Mouse (Mus musculus) myocyte (in vitro differentiated cells): Measurements from ENCODE around the gene Zfp574.
"Not testable (repeated sequence)": the region's sequence is repeated elsewhere in the genome, so short reads cannot be mapped to it uniquely, and the experiment has no call there.

Experiments used
- CEBPB ChIP-seq: IDR thresholded peaks from 2 replicates; pipeline ENCODE4 v1.6.1; 2011; ENCODE audit warnings: mild to moderate bottlenecking, moderate library complexity; ENCODE audit not compliant: poor library complexity, insufficient read depth, severe bottlenecking
- MAX ChIP-seq: IDR thresholded peaks from one replicate; pipeline ENCODE4 v1.6.1; 2011; ENCODE audit warnings: low read depth, mild to moderate bottlenecking, control low read depth
- MYOG ChIP-seq, 3 experiments: IDR thresholded peaks; one replicate each; pipeline ENCODE4 v1.6.1; 2011; ENCODE audit warnings: control low read depth in 2 of 3, low read depth in 2 of 3, mild to moderate bottlenecking in 2 of 3; ENCODE audit not compliant: insufficient read length in 2 of 3, control insufficient read depth in 1 of 3, insufficient read depth in 1 of 3
- POLR2A ChIP-seq: IDR thresholded peaks from one replicate; pipeline ENCODE4 v1.6.1; 2011; ENCODE audit warnings: low read depth, mild to moderate bottlenecking, control low read depth, moderate library complexity; ENCODE audit not compliant: insufficient read length
- POLR2AphosphoS2 ChIP-seq: IDR thresholded peaks from one replicate; pipeline ENCODE4 v1.6.1; 2011; ENCODE audit warnings: low read depth, control low read depth; ENCODE audit not compliant: insufficient read length
- TCF12 ChIP-seq: IDR thresholded peaks from one replicate; pipeline ENCODE4 v1.6.1; 2011; ENCODE audit warnings: mild to moderate bottlenecking, control low read depth; ENCODE audit not compliant: poor library complexity, insufficient read depth, severe bottlenecking
- TCF3 ChIP-seq: IDR thresholded peaks from one replicate; pipeline ENCODE4 v1.6.1; 2011; ENCODE audit warnings: low read depth, control low read depth; ENCODE audit not compliant: insufficient read length
- USF1 ChIP-seq: IDR thresholded peaks from one replicate; pipeline ENCODE4 v1.6.1; 2011; ENCODE audit warnings: low read depth, mild to moderate bottlenecking, control low read depth, moderate library complexity

GRCm38 (mm10) chr7:25044599-25044998 is 27.8 kb upstream of the Zfp574 start:
- TF ChIP-seq USF1; MAX; POLR2A; POLR2AphosphoS2; TCF12; CEBPB; TCF3; MYOG (IDR thresholded peaks at IDR 0.05; ENCODE audit: control insufficient read depth in 1 of 3, insufficient read depth in 1 of 3, insufficient read length in 2 of 3, low read depth in 2 of 3): not testable (repeated sequence)
